Comparison of ENCODE assay signal across 13 mouse cellular contexts in the genomic region with DNA sequence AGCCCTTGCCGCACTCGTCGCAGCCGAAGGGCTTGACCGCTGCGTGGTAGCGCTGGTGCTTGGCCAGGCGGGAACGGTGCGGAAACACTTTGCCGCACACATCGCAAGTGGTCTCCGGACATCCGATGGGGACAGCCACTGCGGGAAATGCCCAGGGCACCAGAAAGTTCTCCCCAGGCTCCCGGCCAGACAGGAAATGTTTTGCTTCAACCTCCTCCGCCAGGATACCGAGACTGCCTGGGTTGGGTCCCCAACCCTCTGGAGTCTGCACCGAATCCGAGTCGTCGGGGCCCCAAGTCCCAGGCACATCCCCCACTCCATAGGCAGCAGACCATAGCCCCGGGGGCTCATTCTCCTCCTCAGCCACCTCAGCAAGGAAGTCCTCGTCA. TPM values are rescaled to one million over a fixed set of nuclear protein-coding genes. Genes with fewer than 3 reads are reported as not detected.
DNase-seq lines count a peak whose midpoint lies in the region; ATAC-seq and TF ChIP-seq lines count a peak whose summit lies in the region.
"Had no signal": no experiment of that assay in that cellular context is flagged by ENCODE, and none has a peak within 500 bp of the region (broad histone marks: within the 10 kb centered on the region; RNA-seq: fewer than 3 reads in every experiment).

No protein-coding gene starts in this region.

- peaks cover 24% of the 10 kb centered on the region for H3K4me1 ChIP-seq in heart, embryonic 13.5 days
- H3K4me1 ChIP-seq in liver, embryonic 12.5 days: peaks cover 19% of the 10 kb centered on the region
- H3K4me1 ChIP-seq in liver, postnatal 0 days (ENCODE audit: insufficient read depth): peaks cover 8% of the 10 kb centered on the region
- H3K4me1 ChIP-seq in ES-E14 (ENCODE audit: control insufficient read depth in 2 of 2, insufficient read depth in 2 of 2, low read length in 2 of 2, poor library complexity in 1 of 2): no peaks in the 10 kb centered on the region
- H3K4me1 ChIP-seq in forebrain, embryonic 13.5 days: peaks cover 25% of the 10 kb centered on the region

- peaks cover 98% of the 10 kb centered on the region for H3K27me3 ChIP-seq in heart, embryonic 13.5 days (replicated peaks)
- peaks cover 97% of the 10 kb centered on the region for H3K27me3 ChIP-seq in liver, embryonic 12.5 days (replicated peaks)
- peaks cover 61% of the 10 kb centered on the region for H3K27me3 ChIP-seq in liver, postnatal 0 days (ENCODE audit: insufficient read depth, low read length)
- H3K27me3 ChIP-seq in forebrain, embryonic 13.5 days: peaks cover 76% of the 10 kb centered on the region

- H3K4me2 ChIP-seq in heart, embryonic 13.5 days: peak overlapping the region; percentile 78
- H3K4me2 ChIP-seq in liver, embryonic 12.5 days: no peak overlapping the region
- H3K4me2 ChIP-seq in liver, postnatal 0 days (ENCODE audit: low read depth, low read length): no peak overlapping the region
- no peak overlapping the region for H3K4me2 ChIP-seq in forebrain, embryonic 13.5 days

- no peak for DNase-seq in heart, postnatal 36 days
- no peak for DNase-seq in liver, postnatal 0 days
- DNase-seq in ES-E14 (ENCODE audit: low read depth, low spot score): no peak
- DNase-seq in layer of hippocampus, adult 18-20 months (ENCODE audit: low spot score in 2 of 2): no peak
- no peak for DNase-seq in left cerebral cortex, postnatal 4 days

- no peaks in the 10 kb centered on the region for H3K9me3 ChIP-seq in heart, embryonic 13.5 days
- H3K9me3 ChIP-seq in liver, embryonic 12.5 days (replicated peaks): no peaks in the 10 kb centered on the region
- no peaks in the 10 kb centered on the region for H3K9me3 ChIP-seq in liver, postnatal 0 days (ENCODE audit: low read length)
- H3K9me3 ChIP-seq in ES-E14 (ENCODE audit: control insufficient read depth, insufficient read depth, low read depth, low read length): no peaks in the 10 kb centered on the region
- no peaks in the 10 kb centered on the region for H3K9me3 ChIP-seq in forebrain, embryonic 13.5 days (replicated peaks)

- H3K36me3 ChIP-seq in heart, embryonic 13.5 days: peaks cover 59% of the 10 kb centered on the region
- H3K36me3 ChIP-seq in liver, embryonic 12.5 days: no peaks in the 10 kb centered on the region
- H3K36me3 ChIP-seq in liver, postnatal 0 days (replicated peaks; ENCODE audit: insufficient read depth, low read length): 0 out of 2 replicates have a peak, but pooled peaks cover 2% of the 10 kb centered on the region
- H3K36me3 ChIP-seq in ES-E14 (ENCODE audit: control insufficient read depth, insufficient read depth, low read length, poor library complexity, severe bottlenecking): no peaks in the 10 kb centered on the region
- H3K36me3 ChIP-seq in forebrain, embryonic 13.5 days (ENCODE audit: poor library complexity, severe bottlenecking): peaks cover 93% of the 10 kb centered on the region

- intact Hi-C loops in heart, postnatal 36 days (cut with DNase I): no loop called here
- intact Hi-C loops in left cerebral cortex, postnatal 4 days (cut with DNase I): no loop called here

- no peak for TF ChIP-seq EP300 in liver, postnatal 0 days (IDR thresholded peaks at IDR 0.05; ENCODE audit: low read depth)

- H3K9ac ChIP-seq in heart, embryonic 13.5 days: no peak overlapping the region
- no peak overlapping the region for H3K9ac ChIP-seq in liver, embryonic 12.5 days
- H3K9ac ChIP-seq in liver, postnatal 0 days (replicated peaks): no peak overlapping the region
- peak overlapping the region; percentile 29; the same call in 1 of the 2 replicates for H3K9ac ChIP-seq in ES-E14 (ENCODE audit: insufficient read depth, low read depth, low read length, poor library complexity, severe bottlenecking)
- H3K9ac ChIP-seq in forebrain, embryonic 13.5 days: no peak overlapping the region

- no peak overlapping the region for H3K27ac ChIP-seq in heart, embryonic 13.5 days (replicated peaks)
- H3K27ac ChIP-seq in liver, embryonic 12.5 days: no peak overlapping the region
- H3K27ac ChIP-seq in liver, postnatal 0 days (ENCODE audit: low read depth): no peak overlapping the region
- H3K27ac ChIP-seq in ES-E14 (ENCODE audit: insufficient read depth, low read depth, low read length, poor library complexity, severe bottlenecking): no peak overlapping the region
- H3K27ac ChIP-seq in forebrain, embryonic 13.5 days: no peak overlapping the region
- H3K27ac ChIP-seq: stomach, postnatal 0 days had no signal

- ATAC-seq in heart, embryonic 13.5 days (ENCODE audit: extremely low read depth, insufficient number of reproducible peaks, low FRiP score, low TSS enrichment): no peak
- no peak for ATAC-seq in liver, embryonic 12.5 days
- no peak for ATAC-seq in liver, postnatal 0 days
- ATAC-seq in forebrain, embryonic 13.5 days: no peak

- H3K4me3 ChIP-seq in heart, embryonic 13.5 days: peak overlapping the region; percentile 54
- H3K4me3 ChIP-seq in liver, embryonic 12.5 days: 0 out of 2 replicates have a peak overlapping the region, but pooled peaks have one; percentile 41
- H3K4me3 ChIP-seq in liver, postnatal 0 days (ENCODE audit: low read depth, low read length): no peak overlapping the region
- peak overlapping the region; percentile 61 to 63; a peak in 3 of 4 replicates for H3K4me3 ChIP-seq in ES-E14 (ENCODE audit: insufficient read depth in 1 of 2, low read depth in 1 of 2, low read length in 2 of 2, poor library complexity in 1 of 2, severe bottlenecking in 1 of 2)
- H3K4me3 ChIP-seq in forebrain, embryonic 13.5 days: 0 out of 2 replicates have a peak overlapping the region, but pooled peaks have one; percentile 4

- 16% methylated on average over 24 of the region's 24 CpGs for WGBS in heart, embryonic 13.5 days
- WGBS in liver, embryonic 12.5 days (ENCODE audit: insufficient replicate concordance): 9% methylated on average over 24 of the region's 24 CpGs
- 16% methylated on average over 24 of the region's 24 CpGs for WGBS in liver, postnatal 0 days (ENCODE audit: insufficient replicate concordance)
- WGBS in forebrain, embryonic 13.5 days: 23% methylated on average over 24 of the region's 24 CpGs

- TF ChIP-seq CTCF in liver, postnatal 0 days (IDR thresholded peaks at IDR 0.05; ENCODE audit: low read depth): no peak

- in situ Hi-C loops in ES-E14 (cut with MboI; ENCODE audit: low sequenced_read_pairs in 2 of 2, unreplicated experiment in 2 of 2): no loop called here

TF ChIP-seq in ES-E14, 5 proteins besides CTCF, POLR2A, EP300 and RAD21:
- TF ChIP-seq CHD2 (IDR thresholded peaks at IDR 0.05; ENCODE audit: low read depth, low read length) (no peak), ZNF384 (IDR thresholded peaks at IDR 0.05; ENCODE audit: low read depth, low read length) (no peak), MAFK (IDR thresholded peaks at IDR 0.05; ENCODE audit: insufficient read depth, low read depth, low read length) (no peak), ZC3H11A (IDR thresholded peaks at IDR 0.05; ENCODE audit: borderline replicate concordance, low read depth, low read length) (no peak), HCFC1 (IDR thresholded peaks at IDR 0.05; ENCODE audit: borderline replicate concordance, insufficient read depth, low read length) (no peak)

RNA-seq across cellular contexts. Expression of gene Zfp316, which starts 14.7 kb away (rescaled TPM):
- 1.5 and 1.8 TPM in 2 replicates for polyA plus RNA-seq in heart, embryonic 13.5 days (2015; fragmentation: Nextera tagmentation; extraction: Ambion mirVana)
- 1 to 10 TPM; 5.1 to 6.0 TPM for total RNA-seq in heart, postnatal 36 days (2021)
- polyA plus RNA-seq in liver, embryonic 12.5 days (2016; fragmentation: Nextera tagmentation; extraction: Ambion mirVana): 0.78 and 1.0 TPM in 2 replicates
- polyA plus RNA-seq in liver, postnatal 0 days (2015; fragmentation: Nextera tagmentation; extraction: Ambion mirVana): 0.39 and 0.41 TPM in 2 replicates
- 1.6 and 2.7 TPM in 2 replicates for total RNA-seq in ES-E14 (2012; rRNA removed)
- 5.8 and 6.1 TPM in 2 replicates for polyA plus RNA-seq in forebrain, embryonic 13.5 days (2015; fragmentation: Nextera tagmentation; extraction: Ambion mirVana)
- total RNA-seq in layer of hippocampus, adult 18-20 months (2021): 10 to 100 TPM; 23.7 to 24.7 TPM
- total RNA-seq in left cerebral cortex, postnatal 4 days (2021): 10 to 100 TPM; 29.5 to 30.2 TPM

RNA-seq across cellular contexts. Expression of gene Zfp12, which starts 20.2 kb away (rescaled TPM):
- polyA plus RNA-seq in heart, embryonic 13.5 days (2015; fragmentation: Nextera tagmentation; extraction: Ambion mirVana): 7.0 and 7.9 TPM in 2 replicates
- total RNA-seq in heart, postnatal 36 days (2021): 1 to 10 TPM; 8.5 to 8.6 TPM
- polyA plus RNA-seq in liver, embryonic 12.5 days (2016; fragmentation: Nextera tagmentation; extraction: Ambion mirVana): 5.5 TPM in 2 replicates
- polyA plus RNA-seq in liver, postnatal 0 days (2015; fragmentation: Nextera tagmentation; extraction: Ambion mirVana): 1.4 and 1.5 TPM in 2 replicates
- 8.6 and 9.4 TPM in 2 replicates for total RNA-seq in ES-E14 (2012; rRNA removed)
- 22.7 and 23.5 TPM in 2 replicates for polyA plus RNA-seq in forebrain, embryonic 13.5 days (2015; fragmentation: Nextera tagmentation; extraction: Ambion mirVana)
- total RNA-seq in layer of hippocampus, adult 18-20 months (2021): 10 to 100 TPM; 31.6 to 36.7 TPM
- 10 to 100 TPM; 24.9 to 29.5 TPM for total RNA-seq in left cerebral cortex, postnatal 4 days (2021)

RNA-seq across cellular contexts. Expression of gene Spdye4a, which starts 28.4 kb away (rescaled TPM):
- polyA plus RNA-seq in heart, embryonic 13.5 days (2015; fragmentation: Nextera tagmentation; extraction: Ambion mirVana): not detected in 2 replicates
- not detected for total RNA-seq in heart, postnatal 36 days (2021)
- not detected in 2 replicates for polyA plus RNA-seq in liver, embryonic 12.5 days (2016; fragmentation: Nextera tagmentation; extraction: Ambion mirVana)
- not detected in 2 replicates for polyA plus RNA-seq in liver, postnatal 0 days (2015; fragmentation: Nextera tagmentation; extraction: Ambion mirVana)
- not detected in 2 replicates for total RNA-seq in ES-E14 (2012; rRNA removed)
- not detected in 2 replicates for polyA plus RNA-seq in forebrain, embryonic 13.5 days (2015; fragmentation: Nextera tagmentation; extraction: Ambion mirVana)
- total RNA-seq in layer of hippocampus, adult 18-20 months (2021): not detected
- not detected for total RNA-seq in left cerebral cortex, postnatal 4 days (2021)
- total RNA-seq: gastrocnemius, postnatal 4 days; left cerebral cortex, postnatal 25 days; megakaryocyte, adult 5-6 weeks had no signal
- polyA plus RNA-seq: brain, embryonic 14.5 days; stomach, postnatal 0 days had no signal

RNA-seq across cellular contexts. Expression of gene Zfp853, which starts 38.3 kb away (rescaled TPM):
- 0.05 TPM in 1 of 2 replicates, not detected in the other for polyA plus RNA-seq in heart, embryonic 13.5 days (2015; fragmentation: Nextera tagmentation; extraction: Ambion mirVana)
- total RNA-seq in heart, postnatal 36 days (2021): under 1 TPM; 0.08 to 0.19 TPM
- not detected in 2 replicates for polyA plus RNA-seq in liver, embryonic 12.5 days (2016; fragmentation: Nextera tagmentation; extraction: Ambion mirVana)
- not detected in 2 replicates for polyA plus RNA-seq in liver, postnatal 0 days (2015; fragmentation: Nextera tagmentation; extraction: Ambion mirVana)
- 0.67 and 0.69 TPM in 2 replicates for total RNA-seq in ES-E14 (2012; rRNA removed)
- not detected in 2 replicates for polyA plus RNA-seq in forebrain, embryonic 13.5 days (2015; fragmentation: Nextera tagmentation; extraction: Ambion mirVana)
- 1 to 10 TPM; 4.1 to 4.2 TPM for total RNA-seq in layer of hippocampus, adult 18-20 months (2021)
- 10 to 100 TPM in 1 of 2 experiments, 1 to 10 TPM in 1; 8.5 to 10.1 TPM for total RNA-seq in left cerebral cortex, postnatal 4 days (2021)
